Mouse (Mus musculus): Measurements from ENCODE around the gene Idh2. TPM values are rescaled to one million over a fixed set of nuclear protein-coding genes. Genes with fewer than 3 reads are reported as not detected.

Idh2 gene
- total RNA-seq, 2 experiments from 2014 or later, result 63.8 to 69.8 TPM

DNA sequence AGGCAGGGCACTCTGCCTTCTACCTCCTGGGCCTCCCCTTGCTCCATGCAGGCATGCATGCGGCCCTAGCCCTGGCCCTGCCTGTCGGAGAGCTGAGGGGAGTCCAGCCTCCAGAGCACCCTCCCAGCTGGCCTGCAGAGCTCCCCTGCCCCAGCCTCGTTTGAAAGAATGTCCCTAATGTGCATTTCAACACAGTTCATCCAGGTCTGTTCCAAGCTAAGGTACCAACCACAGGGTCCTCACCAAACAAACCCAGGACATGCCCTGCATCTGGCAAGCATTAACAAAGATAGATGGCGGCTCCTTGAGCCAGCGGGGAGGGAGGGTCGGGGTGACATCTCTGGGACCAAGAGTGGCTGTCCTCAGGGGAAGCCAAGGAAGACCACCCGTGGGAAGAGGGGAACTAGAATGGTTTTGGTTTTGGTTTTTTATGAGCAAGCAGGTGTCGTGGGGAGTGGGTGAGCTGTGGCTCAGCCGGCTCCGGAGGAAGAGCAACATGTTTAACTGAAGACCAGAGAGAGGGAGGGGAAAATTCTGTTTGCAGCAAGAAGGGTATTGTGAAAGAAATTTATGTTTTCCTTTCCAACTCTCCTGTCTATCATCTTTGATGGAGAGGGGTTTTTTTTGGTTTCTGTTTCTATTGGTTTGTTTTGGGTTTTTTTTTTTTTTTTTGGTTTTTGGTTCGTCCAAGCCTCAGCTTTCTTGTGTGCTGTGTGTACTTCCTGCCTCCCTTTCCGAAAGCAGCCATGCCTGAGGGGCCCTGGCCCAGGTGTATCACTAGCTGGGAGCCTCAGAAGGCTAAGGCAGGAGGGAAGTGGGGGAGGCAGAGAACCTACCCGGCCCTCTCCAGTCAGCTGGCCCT is 24.0 kb downstream of the Idh2 start:
- Histone ChIP-seq H3K4me3 (no peak overlapping the region), H3K27ac (peak overlapping the region; percentile 91)
- no peak for TF ChIP-seq CTCF (conservative IDR thresholded peaks at IDR 0.05)
- DNase-seq (ENCODE audit: low spot score in 2 of 2), result no peak

DNA sequence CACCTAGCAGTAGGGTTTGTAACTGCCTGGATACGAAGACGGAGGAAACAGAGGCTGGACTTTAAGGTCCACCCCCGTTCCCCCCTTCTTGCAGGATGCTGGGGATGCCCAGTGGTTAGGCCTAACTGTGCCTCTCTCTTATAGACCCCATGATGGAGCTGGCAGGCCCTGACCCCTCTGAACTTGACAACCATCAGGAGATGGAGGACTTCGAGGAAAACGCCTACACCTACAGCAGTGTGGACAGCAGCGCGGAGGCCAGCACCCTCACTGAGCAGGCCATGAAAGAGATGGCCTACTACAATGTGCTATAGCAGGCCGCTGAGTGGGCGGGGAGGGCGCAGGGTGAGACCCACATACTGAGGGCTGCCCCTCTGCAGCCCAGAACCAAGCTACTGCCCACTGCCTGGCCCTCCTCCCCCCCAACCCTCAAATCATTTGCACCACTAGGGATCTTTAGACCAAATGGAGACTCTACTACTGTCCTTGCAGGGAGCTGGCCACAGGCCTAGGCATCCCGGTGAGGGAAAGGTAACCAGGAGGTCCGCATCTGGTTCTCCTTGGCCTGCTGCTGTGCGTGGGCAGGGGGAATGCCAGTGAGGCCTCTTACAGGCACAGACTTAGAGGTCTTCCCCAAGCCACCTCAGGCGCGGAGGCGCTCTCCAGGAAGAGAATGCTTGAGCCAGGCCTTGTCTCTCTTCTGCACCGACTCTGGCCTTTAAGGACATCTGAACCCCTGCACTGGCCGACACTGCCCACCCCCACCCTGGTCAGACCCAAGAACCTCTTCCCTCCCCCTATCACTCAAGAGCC is 24.8 kb downstream of the Idh2 start:
- H3K27ac ChIP-seq, result peak overlapping the region; percentile 91; the same call in 1 of the 2 replicates
- DNase-seq (ENCODE audit: low spot score in 2 of 2), result no peak
- H3K4me3 ChIP-seq, result no peak overlapping the region
- TF ChIP-seq CTCF (conservative IDR thresholded peaks at IDR 0.05), result no peak

DNA sequence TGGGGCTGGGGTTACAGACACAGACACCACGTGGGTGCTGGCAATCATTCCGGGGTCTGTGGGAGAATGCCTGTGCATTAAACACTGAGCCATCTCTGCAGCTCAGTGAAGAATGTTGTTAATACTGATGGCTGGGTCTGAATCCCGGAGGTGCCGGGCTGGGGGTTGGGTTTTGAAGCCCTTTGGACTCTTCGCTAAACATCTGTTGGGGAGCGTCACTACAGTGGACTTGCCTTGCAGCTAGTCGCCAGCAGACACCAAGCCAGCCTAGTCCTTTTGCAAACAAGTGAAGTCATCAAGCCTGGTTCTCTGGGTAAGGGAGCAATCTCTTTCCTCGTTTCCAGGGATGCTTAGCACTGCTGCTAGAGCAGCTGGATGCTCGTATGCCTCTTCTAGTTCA is 27.0 kb downstream of the Idh2 start:
- H3K4me3 ChIP-seq, result no peak overlapping the region
- no peak overlapping the region for H3K27ac ChIP-seq
- DNase-seq (ENCODE audit: low spot score in 2 of 2), result no peak
- no peak for TF ChIP-seq CTCF (conservative IDR thresholded peaks at IDR 0.05)

DNA sequence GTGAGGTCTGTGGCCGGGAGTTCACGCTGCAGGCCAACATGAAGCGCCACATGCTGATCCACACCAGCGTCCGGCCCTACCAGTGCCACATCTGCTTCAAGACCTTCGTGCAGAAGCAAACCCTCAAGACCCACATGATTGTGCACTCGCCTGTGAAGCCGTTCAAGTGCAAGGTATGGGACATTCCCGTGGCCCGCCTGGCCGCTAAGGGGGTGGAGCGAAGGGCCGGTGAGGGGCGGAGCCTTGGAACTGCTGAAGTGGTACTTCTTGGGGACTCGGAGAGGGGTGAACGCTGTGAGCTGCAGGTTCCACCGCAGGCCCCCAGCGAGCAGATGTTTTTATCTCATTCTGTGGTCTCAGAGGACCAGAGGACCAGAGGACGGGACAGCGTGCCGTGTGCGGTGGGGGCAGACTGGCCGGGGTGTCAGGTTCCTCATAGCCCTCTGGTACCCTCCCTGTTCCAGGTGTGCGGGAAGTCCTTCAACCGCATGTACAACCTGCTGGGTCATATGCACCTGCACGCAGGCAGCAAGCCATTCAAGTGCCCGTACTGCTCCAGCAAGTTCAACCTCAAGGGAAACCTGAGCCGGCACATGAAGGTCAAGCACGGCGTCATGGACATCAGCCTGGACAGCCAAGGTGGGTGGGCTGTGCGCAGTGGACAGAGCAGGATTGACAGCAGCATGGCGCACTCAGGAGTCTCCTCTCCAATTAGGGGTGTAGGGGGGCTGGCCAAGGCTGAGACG is 29.0 kb downstream of the Idh2 start:
- no peak for TF ChIP-seq CTCF (conservative IDR thresholded peaks at IDR 0.05)
- Histone ChIP-seq H3K4me3 (no peak overlapping the region), H3K27ac (no peak overlapping the region)
- no peak for DNase-seq (ENCODE audit: low spot score in 2 of 2)

DNA sequence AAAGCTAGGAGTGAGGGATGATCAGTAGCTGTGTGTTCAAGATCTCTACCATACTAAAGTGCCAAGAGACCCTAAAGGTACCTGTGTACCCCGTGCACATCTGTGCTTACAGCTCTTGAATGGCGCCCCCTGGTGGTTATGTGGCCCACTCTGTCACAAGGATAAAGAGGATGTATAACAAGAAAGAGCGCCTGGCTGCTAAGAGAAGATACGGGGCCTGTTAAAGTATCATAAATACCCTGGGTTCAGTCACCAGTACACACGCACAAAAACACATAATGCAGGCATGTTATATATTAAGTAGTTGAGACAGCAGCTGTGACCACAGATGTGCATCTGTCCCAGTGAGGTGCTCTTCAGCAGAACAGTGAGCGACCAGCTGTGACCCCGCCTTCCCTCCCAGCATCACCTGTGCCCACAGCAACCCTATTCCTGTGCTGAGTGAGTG is 30.7 kb downstream of the Idh2 start:
- H3K27ac ChIP-seq, result no peak overlapping the region
- H3K4me3 ChIP-seq, result no peak overlapping the region
- peak; percentile 81 for TF ChIP-seq CTCF (conservative IDR thresholded peaks at IDR 0.05)
- peak in 1 of 2 experiments; percentile 51 for DNase-seq (ENCODE audit: low spot score in 2 of 2)

DNA sequence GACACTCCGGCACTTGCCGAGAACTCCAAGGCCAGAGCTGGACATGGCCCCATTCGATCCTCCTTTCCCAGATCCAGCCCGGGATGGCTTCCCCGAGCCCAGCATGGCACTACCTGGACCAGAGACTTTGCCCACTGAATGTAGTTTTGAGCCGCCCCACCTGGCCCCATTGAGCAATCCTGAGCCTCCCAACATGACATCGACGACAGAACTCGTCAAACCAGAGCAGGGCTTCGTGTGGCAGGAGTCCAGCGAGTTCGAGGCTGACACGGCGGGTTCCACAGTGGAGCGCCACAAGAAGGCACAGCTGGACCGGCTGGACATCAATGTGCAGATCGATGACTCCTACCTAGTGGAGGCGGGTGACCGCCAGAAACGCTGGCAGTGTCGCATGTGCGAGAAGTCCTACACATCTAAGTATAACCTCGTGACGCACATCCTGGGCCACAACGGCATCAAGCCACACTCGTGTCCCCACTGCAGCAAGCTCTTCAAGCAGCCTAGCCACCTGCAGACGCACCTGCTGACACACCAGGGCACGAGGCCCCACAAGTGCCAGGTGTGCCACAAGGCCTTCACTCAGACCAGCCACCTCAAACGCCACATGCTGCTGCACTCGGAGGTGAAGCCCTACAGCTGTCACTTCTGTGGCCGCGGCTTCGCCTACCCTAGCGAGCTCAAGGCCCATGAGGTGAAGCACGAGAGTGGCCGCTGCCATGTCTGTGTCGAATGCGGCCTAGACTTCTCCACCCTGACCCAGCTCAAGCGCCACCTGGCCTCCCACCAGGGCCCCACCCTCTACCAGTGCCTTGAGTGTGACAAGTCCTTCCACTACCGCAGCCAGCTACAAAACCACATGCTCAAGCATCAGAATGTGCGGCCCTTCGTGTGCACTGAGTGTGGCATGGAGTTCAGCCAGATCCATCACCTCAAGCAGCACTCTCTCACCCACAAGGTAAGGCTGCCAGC is 33.3 kb downstream of the Idh2 start:
- Histone ChIP-seq H3K27ac (no peak overlapping the region), H3K4me3 (no peak overlapping the region)
- TF ChIP-seq CTCF (conservative IDR thresholded peaks at IDR 0.05), result no peak
- no peak for DNase-seq (ENCODE audit: low spot score in 2 of 2)

DNA sequence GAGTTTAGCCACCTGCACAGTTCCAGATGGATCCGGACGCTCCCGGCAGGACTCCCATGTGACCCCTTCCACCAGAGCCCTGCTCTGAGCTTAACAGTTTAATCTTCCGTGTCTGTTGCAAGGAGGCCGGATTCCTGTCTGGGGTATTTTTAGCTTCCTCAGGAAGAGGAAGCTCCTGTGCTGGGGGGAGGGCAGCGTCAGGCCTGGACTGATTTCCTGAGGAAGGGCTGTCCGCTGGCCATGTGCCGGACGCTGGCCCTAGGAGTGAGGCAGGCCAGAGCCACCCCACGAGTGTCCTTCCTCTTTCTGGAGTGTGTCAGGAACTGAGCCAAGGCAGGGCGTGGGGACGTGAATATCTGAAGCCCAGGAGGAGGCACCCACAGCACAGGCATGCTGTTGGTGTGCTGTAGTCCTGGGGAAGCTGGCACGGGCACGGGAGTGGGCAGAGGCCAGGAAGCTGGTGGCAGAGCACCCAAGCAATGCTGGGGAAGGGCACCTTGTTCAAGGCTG is 36.3 kb downstream of the Idh2 start:
- Histone ChIP-seq H3K4me3 (no peak overlapping the region), H3K27ac (peak overlapping the region; percentile 63)
- no peak; the same call in 1 of the 2 replicates for TF ChIP-seq CTCF (conservative IDR thresholded peaks at IDR 0.05)
- peak; percentile 39 to 65 for DNase-seq (ENCODE audit: low spot score in 2 of 2)

DNA sequence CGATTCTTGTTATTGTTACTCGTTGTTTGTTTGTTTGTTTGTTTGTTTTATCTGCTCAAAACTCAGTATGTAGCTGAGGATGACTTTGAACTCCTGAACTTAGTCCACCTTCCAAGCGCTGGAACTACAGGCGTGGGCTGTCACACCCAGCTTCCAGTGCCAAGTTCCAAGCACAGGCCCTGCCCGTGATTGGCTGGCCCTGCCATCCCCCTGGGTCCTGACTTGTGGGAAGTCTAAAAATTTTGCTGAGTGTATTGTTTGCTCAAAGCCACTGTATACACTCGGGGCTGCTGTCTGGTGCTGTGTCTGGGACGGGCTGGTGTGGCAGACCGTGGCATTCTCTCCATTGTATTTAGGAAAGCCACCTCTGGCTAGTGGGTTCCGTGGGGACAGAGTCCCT is 37.4 kb downstream of the Idh2 start:
- DNase-seq (ENCODE audit: low spot score in 2 of 2), result no peak
- Histone ChIP-seq H3K27ac (peak overlapping the region; percentile 63), H3K4me3 (no peak overlapping the region)

DNA sequence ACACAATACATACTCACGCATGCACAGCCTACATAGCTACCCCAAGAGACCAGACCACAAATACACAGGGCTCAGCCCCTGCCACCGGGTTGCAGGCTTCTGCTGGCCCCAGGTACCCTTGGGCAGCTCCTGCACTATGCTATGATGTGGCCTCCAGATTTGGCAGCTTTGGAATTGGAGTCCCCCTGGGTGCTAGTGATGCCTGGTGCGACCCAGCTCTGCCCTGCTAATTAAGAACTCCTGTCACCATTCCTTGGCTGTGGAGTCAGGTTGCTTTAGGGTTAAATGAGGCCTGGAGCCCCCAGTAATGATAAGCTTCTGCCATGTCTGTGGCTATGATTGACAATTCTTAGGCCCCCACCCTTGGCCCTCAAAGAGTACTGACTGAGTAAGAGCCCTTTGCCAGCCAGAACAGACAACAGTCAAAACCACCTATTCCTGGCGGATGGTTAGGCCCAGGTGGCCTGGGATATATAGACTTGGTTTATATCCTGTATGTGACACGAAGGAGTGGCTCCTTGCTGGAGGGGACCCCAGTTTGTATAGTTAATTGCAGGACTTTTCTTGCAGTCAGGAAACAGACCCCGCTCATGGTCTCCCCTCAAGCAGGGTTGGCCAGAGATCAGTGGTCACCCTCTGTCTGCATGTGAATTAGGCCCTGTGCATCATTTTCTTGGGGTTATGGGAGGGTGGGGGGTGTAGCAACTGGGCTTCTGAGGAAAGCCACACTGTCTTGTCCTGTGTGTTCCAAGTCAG is 38.1 kb downstream of the Idh2 start:
- no peak for DNase-seq (ENCODE audit: low spot score in 2 of 2)
- TF ChIP-seq CTCF (conservative IDR thresholded peaks at IDR 0.05), result no peak

More for the DNA sequence above, 37.4 kb downstream of the Idh2 start:
- TF ChIP-seq CTCF (conservative IDR thresholded peaks at IDR 0.05), result no peak

DNA sequence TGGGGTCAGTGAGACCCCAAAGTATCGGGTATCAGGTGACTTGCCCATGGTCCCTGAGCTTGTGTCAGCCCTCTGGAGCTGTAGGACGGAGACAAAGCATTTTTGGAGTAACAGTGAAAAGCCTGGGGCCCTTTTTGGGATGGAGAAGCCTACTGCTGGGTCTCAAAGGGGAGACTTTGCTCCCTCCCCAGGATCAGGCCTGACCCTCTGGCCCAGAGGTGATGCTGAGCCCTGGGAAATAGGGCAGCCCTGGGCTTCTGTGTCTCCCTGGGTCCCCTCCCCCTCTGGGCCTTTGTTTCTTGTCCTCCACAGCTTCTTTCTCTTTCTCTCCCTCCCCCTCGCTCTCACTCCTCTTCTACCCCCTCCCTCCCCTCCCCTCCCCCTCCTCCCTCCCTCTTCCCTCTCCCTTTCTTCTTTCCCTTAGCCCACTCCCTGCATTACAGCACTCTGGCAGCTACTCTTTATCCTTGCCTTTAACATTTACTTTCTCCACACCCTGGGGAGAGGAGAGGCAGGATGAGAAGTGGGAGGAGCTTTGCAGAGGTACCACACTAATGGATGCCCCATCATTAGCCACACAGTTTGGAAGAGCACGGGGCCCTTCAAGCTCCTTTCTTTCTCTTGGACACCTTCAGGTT is 39.1 kb downstream of the Idh2 start:
- no peak for TF ChIP-seq CTCF (conservative IDR thresholded peaks at IDR 0.05)
- Histone ChIP-seq H3K4me3 (no peak overlapping the region), H3K27ac (peak overlapping the region; percentile 54)
- DNase-seq (ENCODE audit: low spot score in 2 of 2), result no peak

More for the DNA sequence above, 38.1 kb downstream of the Idh2 start:
- H3K4me3 ChIP-seq, result no peak overlapping the region
- peak overlapping the region; percentile 39; the same call in 1 of the 2 replicates for H3K27ac ChIP-seq

Data from layer of hippocampus, adult 2 months (tissue).